Mouse (Mus musculus): ENCODE data around the gene Pard3b. TPM values are rescaled to one million over a fixed set of nuclear protein-coding genes. Genes with fewer than 3 reads are reported as not detected.

Pard3b gene
- polyA plus RNA-seq, 1 experiment from 2014 or later: 12.3 TPM

DNA sequence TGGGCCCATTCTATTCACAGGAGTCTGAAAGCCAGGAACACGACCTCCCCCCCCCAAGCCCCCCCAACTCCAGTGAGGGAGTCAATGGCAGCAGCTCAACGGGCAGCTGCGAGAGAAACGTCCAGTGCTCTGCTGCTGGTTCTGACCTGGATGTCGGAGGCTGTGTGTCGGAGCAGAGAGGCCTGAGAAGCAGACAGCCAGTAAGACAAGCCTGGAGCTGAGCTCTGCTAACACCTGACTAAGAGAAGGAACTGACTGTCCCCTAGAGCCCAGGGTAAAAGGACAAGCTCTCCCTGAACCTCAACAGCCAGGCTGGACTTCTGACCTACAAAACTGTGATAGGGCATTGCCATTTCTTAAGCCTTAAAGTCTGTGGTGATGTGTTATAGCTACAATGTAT is 1015.8 kb downstream of the Pard3b start:
- no peaks in the 10 kb centered on the region for H3K4me1 ChIP-seq (replicated peaks; ENCODE audit: control insufficient read depth, insufficient read depth, low read length)
- H3K36me3 ChIP-seq (ENCODE audit: control insufficient read depth, insufficient read depth, low read length): no peaks in the 10 kb centered on the region
- 68% methylated on average over 6 of the region's 6 CpGs for WGBS
- no peak overlapping the region for H3K4me2 ChIP-seq (ENCODE audit: low read depth, low read length)
- H3K9ac ChIP-seq (ENCODE audit: low read length): no peak overlapping the region
- no peaks in the 10 kb centered on the region for H3K27me3 ChIP-seq (ENCODE audit: control insufficient read depth, insufficient read depth, low read depth, low read length)
- no peaks in the 10 kb centered on the region for H3K9me3 ChIP-seq (ENCODE audit: control insufficient read depth, low read length)
- H3K4me3 ChIP-seq (ENCODE audit: low read length): no peak overlapping the region
- no peak for ATAC-seq (ENCODE audit: low read depth)
- H3K27ac ChIP-seq (ENCODE audit: low read length): no peak overlapping the region

DNA sequence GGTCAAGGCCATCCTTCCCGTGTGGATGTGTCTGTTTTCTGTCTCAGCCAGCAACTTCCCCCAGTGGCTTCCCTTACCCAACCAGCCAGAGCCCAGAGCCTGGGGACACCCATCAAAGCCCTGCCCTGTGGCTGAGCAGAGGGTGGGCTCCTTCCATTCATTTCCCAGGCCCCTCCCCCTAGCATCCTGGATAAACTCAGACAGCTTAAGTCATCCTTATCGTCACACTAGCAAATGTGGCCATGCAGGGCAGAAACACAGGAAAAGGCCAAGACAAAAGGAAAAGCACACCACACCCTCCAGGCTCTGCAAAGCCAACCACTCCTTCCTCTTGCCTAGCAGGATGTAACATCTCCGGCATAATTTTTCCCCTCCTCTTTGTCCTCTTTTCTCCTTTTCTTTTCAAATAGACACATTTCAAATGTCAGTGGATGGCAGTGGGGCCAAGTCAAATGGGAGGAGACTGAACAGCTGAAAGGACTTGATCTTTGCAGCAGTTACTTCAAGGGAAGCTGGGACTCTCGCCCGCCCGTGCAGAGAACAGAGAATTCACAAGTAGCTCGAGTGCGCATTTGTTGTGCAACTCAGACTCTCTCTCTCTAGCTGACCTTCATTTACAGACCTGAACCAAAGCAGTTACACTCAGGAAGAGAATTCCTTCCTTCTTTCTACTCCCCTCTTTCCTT is 1026.5 kb downstream of the Pard3b start:
- Histone ChIP-seq H3K36me3 (ENCODE audit: control insufficient read depth, insufficient read depth, low read length) (no peaks in the 10 kb centered on the region), H3K9me3 (ENCODE audit: control insufficient read depth, low read length) (no peaks in the 10 kb centered on the region), H3K4me2 (ENCODE audit: low read depth, low read length) (no peak overlapping the region), H3K4me1 (replicated peaks; ENCODE audit: control insufficient read depth, insufficient read depth, low read length) (no peaks in the 10 kb centered on the region), H3K4me3 (ENCODE audit: low read length) (no peak overlapping the region), H3K27me3 (ENCODE audit: control insufficient read depth, insufficient read depth, low read depth, low read length) (no peaks in the 10 kb centered on the region), H3K27ac (ENCODE audit: low read length) (peak overlapping the region; percentile 53), H3K9ac (ENCODE audit: low read length) (peak overlapping the region; percentile 1; the same call in 1 of the 2 replicates)
- 26% methylated on average over 8 of the region's 8 CpGs for WGBS
- ATAC-seq (ENCODE audit: low read depth): peak; percentile 96

DNA sequence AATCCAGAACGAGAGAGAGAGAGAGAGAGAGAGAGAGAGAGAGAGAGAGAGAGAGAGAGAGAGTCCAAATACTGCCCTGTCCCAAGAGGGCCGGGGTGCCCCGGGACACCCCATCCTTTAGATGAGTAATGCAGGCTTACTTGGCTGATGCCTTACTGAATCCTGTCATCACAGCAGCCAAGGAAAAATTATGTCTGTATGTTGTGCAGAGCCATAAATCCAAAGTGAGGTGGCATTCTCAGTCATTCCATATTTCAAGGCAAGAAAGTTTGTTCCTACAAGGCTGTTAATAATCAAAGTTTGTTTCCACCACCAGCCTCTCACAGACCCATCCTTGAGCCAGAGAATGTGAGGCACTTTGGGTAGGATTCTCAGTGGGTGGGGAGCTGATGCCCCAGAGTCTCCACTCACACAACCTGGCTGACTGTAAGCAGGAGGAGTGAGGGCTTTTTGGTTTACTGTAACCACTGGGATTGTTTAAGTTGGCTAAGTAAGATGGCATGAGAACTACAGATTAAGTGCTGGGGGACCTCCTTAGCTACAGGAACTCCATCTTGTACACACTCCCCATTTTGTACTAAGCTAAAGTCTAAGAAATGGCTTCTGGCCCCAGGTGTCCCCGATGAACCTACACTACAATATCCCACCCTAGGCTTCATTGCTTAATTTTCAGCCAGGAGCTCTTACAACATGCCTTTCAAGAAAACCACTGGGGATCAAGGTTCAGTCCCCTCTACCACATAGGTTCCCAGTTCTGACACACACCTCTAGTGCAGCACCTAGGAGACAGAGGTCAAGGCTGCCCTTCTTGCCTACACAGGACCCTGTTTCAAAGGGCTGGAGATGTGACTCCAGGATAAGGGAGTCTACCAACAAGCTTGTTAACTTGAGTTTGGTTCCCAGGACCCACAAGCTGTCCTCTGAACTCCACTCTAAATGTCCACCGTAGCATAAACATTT is 1027.4 kb downstream of the Pard3b start:
- Histone ChIP-seq H3K9ac (ENCODE audit: low read length) (no peak overlapping the region; the same call in 1 of the 2 replicates), H3K4me1 (replicated peaks; ENCODE audit: control insufficient read depth, insufficient read depth, low read length) (no peaks in the 10 kb centered on the region), H3K4me2 (ENCODE audit: low read depth, low read length) (no peak overlapping the region), H3K9me3 (ENCODE audit: control insufficient read depth, low read length) (no peaks in the 10 kb centered on the region), H3K27me3 (ENCODE audit: control insufficient read depth, insufficient read depth, low read depth, low read length) (no peaks in the 10 kb centered on the region), H3K27ac (ENCODE audit: low read length) (peak overlapping the region; percentile 53), H3K36me3 (ENCODE audit: control insufficient read depth, insufficient read depth, low read length) (no peaks in the 10 kb centered on the region), H3K4me3 (ENCODE audit: low read length) (no peak overlapping the region)
- no peak for ATAC-seq (ENCODE audit: low read depth)
- WGBS: 59% methylated on average over 5 of the region's 5 CpGs

DNA sequence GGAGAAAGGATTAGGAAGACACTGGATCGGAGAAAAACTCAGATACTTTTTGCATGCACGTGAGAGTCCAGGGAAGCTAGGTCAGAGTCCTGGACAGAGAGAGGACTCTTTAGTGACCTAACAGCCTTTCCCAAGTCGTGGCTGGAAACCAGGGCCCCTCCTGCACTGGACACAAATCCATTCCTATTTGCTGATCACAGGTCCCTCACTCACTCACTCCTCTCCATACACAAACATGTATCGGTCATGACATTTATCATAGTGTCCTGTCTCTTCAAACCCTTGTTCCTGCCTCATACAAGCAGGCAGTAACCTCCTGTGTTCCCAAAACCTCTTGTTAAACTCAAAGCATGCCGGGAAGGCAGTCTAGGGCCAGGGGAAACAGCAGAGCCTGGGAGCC is 1028.2 kb downstream of the Pard3b start:
- no peak overlapping the region for H3K4me2 ChIP-seq (ENCODE audit: low read depth, low read length)
- H3K9me3 ChIP-seq (ENCODE audit: control insufficient read depth, low read length): no peaks in the 10 kb centered on the region
- no peaks in the 10 kb centered on the region for H3K4me1 ChIP-seq (replicated peaks; ENCODE audit: control insufficient read depth, insufficient read depth, low read length)
- H3K27me3 ChIP-seq (ENCODE audit: control insufficient read depth, insufficient read depth, low read depth, low read length): no peaks in the 10 kb centered on the region
- WGBS: 69% methylated on average over 5 of the region's 5 CpGs
- no peak for ATAC-seq (ENCODE audit: low read depth)
- H3K9ac ChIP-seq (ENCODE audit: low read length): no peak overlapping the region
- H3K27ac ChIP-seq (ENCODE audit: low read length): no peak overlapping the region
- H3K4me3 ChIP-seq (ENCODE audit: low read length): no peak overlapping the region
- no peaks in the 10 kb centered on the region for H3K36me3 ChIP-seq (ENCODE audit: control insufficient read depth, insufficient read depth, low read length)

DNA sequence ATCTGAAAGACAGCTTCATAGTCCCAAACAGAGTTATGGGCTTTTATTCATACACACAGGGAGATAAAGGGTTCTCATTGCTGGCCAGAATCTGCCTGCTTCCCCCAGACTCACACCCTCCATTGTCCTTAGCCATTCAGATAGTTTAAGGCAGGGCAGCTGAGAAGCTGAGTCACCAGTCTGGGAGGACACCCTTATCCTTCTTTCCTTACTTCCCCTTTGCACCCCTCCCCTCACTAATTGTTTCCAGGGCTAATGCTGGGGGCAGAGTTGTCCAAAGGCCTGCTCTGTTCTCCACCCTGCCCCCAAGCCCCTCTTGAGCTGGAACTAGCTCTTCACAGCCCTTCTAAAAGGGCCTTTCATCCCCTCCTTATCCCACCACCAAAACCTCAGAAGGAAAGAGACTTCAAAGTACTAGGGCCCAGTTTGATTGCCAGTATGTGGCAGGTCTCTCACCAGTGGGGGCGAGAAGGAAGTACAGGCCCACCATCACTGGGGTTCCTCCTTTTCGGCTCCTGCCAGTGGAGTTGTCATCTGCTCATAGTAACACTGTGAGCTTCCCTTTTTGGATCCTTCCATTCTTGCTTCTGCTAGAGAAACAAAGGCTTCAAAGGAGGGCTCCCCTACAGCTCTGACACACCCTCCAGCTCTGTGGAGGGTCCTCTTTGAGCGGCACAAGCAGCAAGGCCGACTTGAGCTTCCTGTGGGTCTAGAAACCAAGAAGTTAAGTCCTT is 1040.2 kb downstream of the Pard3b start:
- no peaks in the 10 kb centered on the region for H3K36me3 ChIP-seq (ENCODE audit: control insufficient read depth, insufficient read depth, low read length)
- no peaks in the 10 kb centered on the region for H3K27me3 ChIP-seq (ENCODE audit: control insufficient read depth, insufficient read depth, low read depth, low read length)
- H3K4me1 ChIP-seq (replicated peaks; ENCODE audit: control insufficient read depth, insufficient read depth, low read length): no peaks in the 10 kb centered on the region; the same call in 1 of the 2 replicates
- no peak overlapping the region for H3K4me3 ChIP-seq (ENCODE audit: low read length)
- WGBS: 48% methylated on average over 4 of the region's 4 CpGs
- no peak overlapping the region for H3K4me2 ChIP-seq (ENCODE audit: low read depth, low read length)
- no peaks in the 10 kb centered on the region for H3K9me3 ChIP-seq (ENCODE audit: control insufficient read depth, low read length)
- ATAC-seq (ENCODE audit: low read depth): no peak
- H3K9ac ChIP-seq (ENCODE audit: low read length): no peak overlapping the region
- no peak overlapping the region for H3K27ac ChIP-seq (ENCODE audit: low read length)

DNA sequence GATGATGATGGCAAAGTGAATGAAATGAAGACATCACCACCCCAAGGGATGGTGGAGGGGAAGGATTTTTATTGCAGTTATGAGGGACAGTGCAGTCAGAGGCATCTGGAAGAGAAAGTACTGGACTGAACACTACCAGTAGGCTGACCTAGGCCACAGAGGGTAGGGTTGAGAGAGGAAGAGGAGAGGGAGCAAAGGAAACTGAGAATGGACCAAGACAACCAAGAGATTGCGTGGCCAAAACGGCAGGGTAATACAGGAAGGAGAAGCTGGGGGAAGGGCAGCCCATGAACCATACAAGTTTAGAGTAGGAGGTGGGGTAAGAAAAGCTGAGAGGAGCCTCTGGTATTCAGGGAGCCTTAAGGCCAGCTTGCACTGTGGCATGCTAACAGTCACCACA is 1040.8 kb downstream of the Pard3b start:
- H3K9ac ChIP-seq (ENCODE audit: low read length): no peak overlapping the region
- 0 out of 2 replicates have a peak, but pooled peaks have one; percentile 23 for ATAC-seq (ENCODE audit: low read depth)
- 79% methylated on average over 2 of the region's 2 CpGs for WGBS

DNA sequence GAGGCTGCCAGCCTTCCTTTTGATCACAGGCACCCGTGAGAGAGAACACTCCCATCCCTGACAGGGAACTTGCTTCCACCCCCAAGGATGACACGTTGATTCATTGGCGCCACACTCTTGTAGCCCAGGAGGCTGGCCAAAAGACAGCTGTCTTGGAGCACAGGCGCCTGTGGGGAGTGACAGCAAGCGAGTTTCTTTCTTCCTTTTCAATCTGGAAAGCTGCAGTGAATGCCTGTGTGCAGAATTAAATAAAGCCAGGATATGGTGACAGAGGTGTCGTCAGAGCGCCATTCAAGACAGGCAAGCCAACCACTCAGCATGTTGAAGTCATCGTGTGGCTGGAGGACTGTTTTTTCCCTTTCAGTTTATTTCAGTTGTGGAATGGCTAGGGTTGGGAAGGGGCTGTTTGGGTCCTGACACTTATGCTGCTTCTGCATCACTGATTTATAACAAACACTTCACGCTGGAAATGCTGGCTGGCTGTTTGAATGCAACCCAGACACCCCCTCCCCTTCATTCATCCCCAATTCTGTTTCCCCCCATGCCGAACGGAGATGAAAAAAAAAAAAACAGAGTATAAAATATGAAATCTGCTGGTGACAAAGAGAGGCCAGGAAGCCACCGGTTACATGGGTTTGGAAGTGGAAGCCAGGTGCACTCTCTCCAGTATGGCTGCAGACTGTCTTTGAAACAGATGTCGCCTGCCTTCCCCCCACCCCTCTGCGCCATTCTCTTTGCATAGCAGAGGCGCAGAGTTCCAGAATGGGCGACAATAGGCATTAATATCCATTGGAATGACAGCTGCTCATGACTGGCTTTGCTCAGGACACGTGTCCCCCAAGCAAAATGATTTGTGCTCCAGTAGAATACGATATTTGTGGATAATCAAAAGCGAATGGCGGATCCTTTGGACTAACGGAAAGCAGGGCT is 1044.1 kb downstream of the Pard3b start:
- ATAC-seq (ENCODE audit: low read depth): peak; percentile 76
- no peak overlapping the region for H3K27ac ChIP-seq (ENCODE audit: low read length)
- H3K9me3 ChIP-seq (ENCODE audit: control insufficient read depth, low read length): no peaks in the 10 kb centered on the region
- no peaks in the 10 kb centered on the region for H3K36me3 ChIP-seq (ENCODE audit: control insufficient read depth, insufficient read depth, low read length)
- no peaks in the 10 kb centered on the region for H3K27me3 ChIP-seq (ENCODE audit: control insufficient read depth, insufficient read depth, low read depth, low read length)
- 41% methylated on average over 21 of the region's 21 CpGs for WGBS
- H3K4me1 ChIP-seq (replicated peaks; ENCODE audit: control insufficient read depth, insufficient read depth, low read length): no peaks in the 10 kb centered on the region; the same call in 1 of the 2 replicates
- H3K4me3 ChIP-seq (ENCODE audit: low read length): peak overlapping the region; percentile 5; the same call in 1 of the 2 replicates
- peak overlapping the region; percentile 41 for H3K4me2 ChIP-seq (ENCODE audit: low read depth, low read length)
- H3K9ac ChIP-seq (ENCODE audit: low read length): no peak overlapping the region

More for the DNA sequence above, 1040.8 kb downstream of the Pard3b start:
- Histone ChIP-seq H3K36me3 (ENCODE audit: control insufficient read depth, insufficient read depth, low read length) (no peaks in the 10 kb centered on the region), H3K27ac (ENCODE audit: low read length) (no peak overlapping the region), H3K4me2 (ENCODE audit: low read depth, low read length) (no peak overlapping the region), H3K4me3 (ENCODE audit: low read length) (no peak overlapping the region), H3K9me3 (ENCODE audit: control insufficient read depth, low read length) (no peaks in the 10 kb centered on the region), H3K4me1 (replicated peaks; ENCODE audit: control insufficient read depth, insufficient read depth, low read length) (no peaks in the 10 kb centered on the region; the same call in 1 of the 2 replicates), H3K27me3 (ENCODE audit: control insufficient read depth, insufficient read depth, low read depth, low read length) (no peaks in the 10 kb centered on the region)

DNA sequence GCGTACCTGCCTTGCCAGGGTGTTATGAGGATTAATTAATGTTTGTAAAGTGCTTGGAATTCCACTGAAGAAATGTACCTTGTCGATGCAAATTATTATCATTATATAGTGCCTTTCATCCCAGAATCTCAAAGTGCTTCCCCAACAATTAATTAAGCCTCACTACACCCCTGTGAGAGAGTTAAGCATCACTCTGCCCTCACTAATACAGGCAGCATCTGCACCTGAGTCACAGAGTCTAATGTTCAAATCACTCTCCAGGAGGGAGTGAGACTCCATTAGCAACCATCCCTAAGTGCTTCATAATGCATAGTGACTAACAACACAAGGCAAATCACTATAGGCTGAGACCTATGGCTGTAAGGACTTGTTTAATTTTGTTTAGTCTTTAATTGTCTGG is 1044.9 kb downstream of the Pard3b start:
- no peaks in the 10 kb centered on the region for H3K9me3 ChIP-seq (ENCODE audit: control insufficient read depth, low read length)
- H3K27ac ChIP-seq (ENCODE audit: low read length): no peak overlapping the region
- H3K4me3 ChIP-seq (ENCODE audit: low read length): no peak overlapping the region
- ATAC-seq (ENCODE audit: low read depth): no peak
- 82% methylated on average over 2 of the region's 2 CpGs for WGBS
- H3K4me1 ChIP-seq (replicated peaks; ENCODE audit: control insufficient read depth, insufficient read depth, low read length): no peaks in the 10 kb centered on the region; the same call in 1 of the 2 replicates
- no peak overlapping the region for H3K9ac ChIP-seq (ENCODE audit: low read length)
- H3K4me2 ChIP-seq (ENCODE audit: low read depth, low read length): no peak overlapping the region
- H3K27me3 ChIP-seq (ENCODE audit: control insufficient read depth, insufficient read depth, low read depth, low read length): no peaks in the 10 kb centered on the region; the same call in 1 of the 2 replicates
- no peaks in the 10 kb centered on the region for H3K36me3 ChIP-seq (ENCODE audit: control insufficient read depth, insufficient read depth, low read length)

Measured in lung, embryonic 16.5 days (tissue).